Mouse (Mus musculus) CH12.LX (cell line): ENCODE measurements around the gene Rabep1. TPM values are rescaled to one million over a fixed set of nuclear protein-coding genes. Genes with fewer than 3 reads are reported as not detected.

ENCODE experiments used
- DNase-seq: peaks from one replicate; pipeline ENCODE4 v3.0.0-alpha.2; 2013; ENCODE audit errors: extremely low read depth
- H3K27ac ChIP-seq: 2 replicates; pipeline ENCODE4 v1.5.1; 2012; ENCODE audit warnings: low read depth, mild to moderate bottlenecking, control low read depth, moderate library complexity; ENCODE audit not compliant: insufficient read depth
- H3K27me3 ChIP-seq: replicated peaks from 2 replicates; pipeline ENCODE3; 2012; ENCODE audit warnings: inconsistent platforms
- H3K36me3 ChIP-seq, 2 experiments: replicated peaks in 1 of 2; 2 replicates each; pipeline versions ENCODE3 to v1.6.1; 2012; ENCODE audit warnings: inconsistent platforms in 1 of 2, low read length in 1 of 2, mild to moderate bottlenecking in 1 of 2, mixed read lengths in 1 of 2, moderate library complexity in 1 of 2; ENCODE audit not compliant: control insufficient read depth in 1 of 2, insufficient read depth in 1 of 2
- H3K4me1 ChIP-seq, 2 experiments: 2 replicates each; pipeline ENCODE4 v1.6.1; 2012; ENCODE audit warnings: inconsistent platforms in 1 of 2, moderate library complexity in 1 of 2; ENCODE audit not compliant: insufficient read depth in 2 of 2, control insufficient read depth in 1 of 2
- H3K4me2 ChIP-seq: 2 replicates; pipeline ENCODE4 v1.6.1; 2012; ENCODE audit warnings: low read depth, mild to moderate bottlenecking, control low read depth; ENCODE audit not compliant: poor library complexity, insufficient read depth, severe bottlenecking
- H3K4me3 ChIP-seq, 3 experiments: fragments of 150-350 bp in 1 of 3; sonication (generic) in 1 of 3; replicated peaks in 1 of 3; 2 replicates each; pipeline versions ENCODE3 to v1.5.1; 2011 to 2012; ENCODE audit warnings: low read depth in 2 of 3, low read length in 2 of 3, mild to moderate bottlenecking in 2 of 3, moderate library complexity in 2 of 3, control low read depth in 1 of 3, improper control_type of control experiment in 1 of 3, inconsistent platforms in 1 of 3, mixed read lengths in 1 of 3; ENCODE audit not compliant: poor library complexity in 1 of 3
- H3K79me2 ChIP-seq: replicated peaks from 2 replicates; pipeline ENCODE4 v1.6.1; 2012; ENCODE audit warnings: mild to moderate bottlenecking, moderate library complexity; ENCODE audit not compliant: control insufficient read depth, poor library complexity, insufficient read depth, severe bottlenecking; ENCODE audit errors: extremely low read depth
- H3K9ac ChIP-seq: 2 replicates; pipeline ENCODE4 v1.6.1; 2012; ENCODE audit warnings: low read depth, mild to moderate bottlenecking, control low read depth, moderate library complexity; ENCODE audit not compliant: insufficient read depth
- H3K9me3 ChIP-seq: replicated peaks from 2 replicates; pipeline ENCODE3; 2012; ENCODE audit warnings: low read length, inconsistent platforms, mixed read lengths
- CHD1 ChIP-seq: IDR thresholded peaks from 2 replicates; pipeline ENCODE4 v1.6.1; 2012; ENCODE audit warnings: low read depth, low read length, improper control_type of control experiment, inconsistent platforms
- CHD2 ChIP-seq: IDR thresholded peaks from 2 replicates; pipeline ENCODE4 v1.6.1; 2011; ENCODE audit warnings: low read length, improper control_type of control experiment
- E2F4 ChIP-seq: IDR thresholded peaks from 2 replicates; pipeline ENCODE4 v1.6.1; 2011; ENCODE audit warnings: low read depth, low read length, improper control_type of control experiment; ENCODE audit not compliant: insufficient replicate concordance
- EP300 ChIP-seq: IDR thresholded peaks from 2 replicates; pipeline ENCODE4 v1.6.1; 2011; ENCODE audit warnings: low read length, improper control_type of control experiment
- GABPA ChIP-seq: IDR thresholded peaks from 2 replicates; pipeline ENCODE4 v1.6.1; 2012; ENCODE audit warnings: low read depth, low read length, improper control_type of control experiment, inconsistent platforms; ENCODE audit not compliant: insufficient replicate concordance
- HCFC1 ChIP-seq: IDR thresholded peaks from 2 replicates; pipeline ENCODE4 v1.6.1; 2012; ENCODE audit warnings: low read depth, mild to moderate bottlenecking, inconsistent platforms, low read length, improper control_type of control experiment
- JUN ChIP-seq: IDR thresholded peaks from 2 replicates; pipeline ENCODE4 v1.6.1; 2011; ENCODE audit warnings: low read depth, mild to moderate bottlenecking, low read length, improper control_type of control experiment, moderate library complexity; ENCODE audit not compliant: insufficient read depth
- KAT2A ChIP-seq: IDR thresholded peaks from 2 replicates; pipeline ENCODE4 v1.6.1; 2012; ENCODE audit warnings: low read length, improper control_type of control experiment, inconsistent platforms; ENCODE audit not compliant: insufficient replicate concordance
- MEF2A ChIP-seq: IDR thresholded peaks from 2 replicates; pipeline ENCODE4 v1.6.1; 2014; ENCODE audit warnings: low read depth, mild to moderate bottlenecking, inconsistent platforms, low read length, improper control_type of control experiment, borderline replicate concordance
- MXI1 ChIP-seq: IDR thresholded peaks from 2 replicates; pipeline ENCODE4 v1.6.1; 2011; ENCODE audit warnings: mild to moderate bottlenecking, low read depth, low read length, improper control_type of control experiment
- MYC ChIP-seq: IDR thresholded peaks from 2 replicates; pipeline ENCODE4 v1.6.1; 2011; ENCODE audit warnings: low read depth, mild to moderate bottlenecking, improper control_type of control experiment, low read length
- NRF1 ChIP-seq: IDR thresholded peaks from 2 replicates; pipeline ENCODE4 v1.6.1; 2014; ENCODE audit warnings: low read depth, mild to moderate bottlenecking, inconsistent platforms, low read length, improper control_type of control experiment, moderate library complexity
- POLR2A ChIP-seq: IDR thresholded peaks from 2 replicates; pipeline ENCODE4 v1.6.1; 2011; ENCODE audit warnings: low read depth, mild to moderate bottlenecking, improper control_type of control experiment, low read length
- RCOR1 ChIP-seq: conservative IDR thresholded peaks from 2 replicates; pipeline ENCODE4 v1.6.1; 2012; ENCODE audit warnings: low read depth, mild to moderate bottlenecking, inconsistent platforms, low read length, improper control_type of control experiment
- TCF12 ChIP-seq: IDR thresholded peaks from 2 replicates; pipeline ENCODE4 v1.6.1; 2014; ENCODE audit warnings: low read depth, mild to moderate bottlenecking, inconsistent platforms, low read length, improper control_type of control experiment
- ZKSCAN1 ChIP-seq: IDR thresholded peaks from 2 replicates; pipeline ENCODE4 v1.6.1; 2012; ENCODE audit warnings: low read depth, inconsistent platforms, low read length, improper control_type of control experiment, borderline replicate concordance
- ZMIZ1 ChIP-seq: IDR thresholded peaks from 2 replicates; pipeline ENCODE4 v1.6.1; 2012; ENCODE audit warnings: low read depth, mild to moderate bottlenecking, inconsistent platforms, low read length, improper control_type of control experiment
- dilution Hi-C: fragments of 300-500 bp; cut with MboI; formaldehyde crosslinking; loops from 2 replicates; pipeline ENCODE4 v1.14.3; 2020; ENCODE audit warnings: low sequenced_read_pairs; ENCODE audit not compliant: extremely low pct_unique_long_range_greater_than_20kb, extremely low pct_ligation_motif_present
- in situ Hi-C: fragments of 300-500 bp; cut with MboI; formaldehyde crosslinking; loops from 3 replicates; pipeline ENCODE4 v1.14.3; 2019; ENCODE audit warnings: low sequenced_read_pairs, low pct_ligation_motif_present, low pct_unique_long_range_greater_than_20kb, mixed read lengths
- polyA plus RNA-seq: library from polyadenylated mRNA; unstranded; fragments of >175 nt; gene quantifications from 2 replicates; pipeline ENCODE4 v1.2.1, GENCODE M21; 2012; ENCODE audit warnings: low read depth; ENCODE audit not compliant: insufficient read length
- total RNA-seq, 2 experiments: library from RNA; depleted of rRNA; stranded (reverse); fragments of 300-350 nt in 1 of 2; fragments of >200 nt in 1 of 2; gene quantifications; 2 replicates each; pipeline ENCODE4 v1.2.3; 2012 to 2014

Rabep1 gene
- total and polyA plus RNA-seq, 3 experiments: 22.3 to 28.3 (median 26.1) TPM

- dilution Hi-C loops: no loop called here
- no peak for TF ChIP-seq HCFC1
- H3K4me3 ChIP-seq: no peak overlapping the region
- H3K27me3 ChIP-seq: no peaks in the 10 kb centered on the region
- H3K9me3 ChIP-seq: peaks cover 6% of the 10 kb centered on the region
- H3K79me2 ChIP-seq: no peaks in the 10 kb centered on the region
- H3K4me2 ChIP-seq: no peak overlapping the region
- in situ Hi-C loops: no loop called here
- H3K36me3 ChIP-seq: no peaks in the 10 kb centered on the region
- H3K4me1 ChIP-seq: peaks cover 25 to 82% of the 10 kb centered on the region in 2 experiments
- no peak overlapping the region for H3K27ac ChIP-seq
- DNase-seq: no peak
- H3K9ac ChIP-seq: no peak overlapping the region
Measured at GRCm38 (mm10) chr11:70806697-70807096, 37.9 kb upstream of the Rabep1 start.

- H3K9ac ChIP-seq: no peak overlapping the region
- no peak for DNase-seq
- no peak overlapping the region for H3K4me2 ChIP-seq
- H3K79me2 ChIP-seq: no peaks in the 10 kb centered on the region
- no peak for TF ChIP-seq RCOR1
- no peaks in the 10 kb centered on the region for H3K36me3 ChIP-seq
- no peaks in the 10 kb centered on the region for H3K27me3 ChIP-seq
- H3K4me1 ChIP-seq: peaks cover 31 to 82% of the 10 kb centered on the region in 2 experiments
- dilution Hi-C loops: no loop called here
- H3K9me3 ChIP-seq: peaks cover 3% of the 10 kb centered on the region
- H3K27ac ChIP-seq: no peak overlapping the region
- no peak overlapping the region for H3K4me3 ChIP-seq
- in situ Hi-C loops: no loop called here
Measured at GRCm38 (mm10) chr11:70807630-70808029, 36.9 kb upstream of the Rabep1 start.

DNA sequence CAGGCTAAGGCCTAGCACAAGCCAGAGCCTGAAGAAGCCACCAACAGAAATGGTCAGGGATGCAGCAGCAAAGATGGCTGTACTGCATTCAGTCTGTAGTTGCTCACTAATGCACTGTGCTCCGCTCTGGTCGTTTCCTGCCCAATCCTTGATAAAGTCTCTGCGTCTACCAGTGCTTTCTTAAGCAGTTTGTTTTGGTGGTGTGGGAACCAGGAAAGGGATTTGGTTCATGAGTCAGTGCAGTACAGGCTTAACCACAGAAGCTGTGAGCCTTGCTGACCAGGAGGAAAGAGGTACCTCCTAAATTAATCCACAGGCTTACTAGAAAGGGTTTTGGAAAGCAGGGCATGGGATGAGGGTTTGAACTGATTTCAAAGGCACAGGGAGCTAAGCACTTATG lies 36.5 kb upstream of the Rabep1 start:
- no peak overlapping the region for H3K9ac ChIP-seq
- H3K4me2 ChIP-seq: no peak overlapping the region
- no peaks in the 10 kb centered on the region for H3K79me2 ChIP-seq
- peaks cover 33 to 82% of the 10 kb centered on the region in 2 experiments for H3K4me1 ChIP-seq
- no peaks in the 10 kb centered on the region for H3K27me3 ChIP-seq
- TF ChIP-seq NRF1 (no peak), EP300 (no peak), MXI1 (no peak)
- dilution Hi-C loops (no loop called here), in situ Hi-C loops (no loop called here)
- no peak overlapping the region for H3K4me3 ChIP-seq
- no peaks in the 10 kb centered on the region for H3K9me3 ChIP-seq
- no peaks in the 10 kb centered on the region for H3K36me3 ChIP-seq
- H3K27ac ChIP-seq: no peak overlapping the region
- DNase-seq: no peak

DNA sequence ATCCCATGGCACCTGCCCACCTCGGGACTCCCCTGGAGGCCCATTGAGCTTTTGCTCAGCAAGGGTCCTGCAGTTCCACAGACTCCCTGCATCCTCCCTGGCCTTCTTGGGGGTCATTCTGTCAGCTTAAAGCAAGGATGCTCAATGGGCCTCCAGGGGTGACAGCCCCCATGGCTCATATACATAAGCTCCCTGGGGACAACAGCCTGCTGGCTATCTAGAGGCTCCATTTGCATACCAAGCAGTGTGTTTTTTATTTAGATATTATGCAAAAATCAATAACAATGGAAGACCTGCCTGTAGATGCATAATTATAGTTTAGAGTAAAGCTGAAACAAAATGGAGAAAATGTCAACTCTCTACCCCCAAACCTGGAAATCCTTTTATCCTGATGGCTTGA lies 35.6 kb upstream of the Rabep1 start:
- Histone ChIP-seq H3K4me2 (no peak overlapping the region), H3K27ac (no peak overlapping the region), H3K36me3 (no peaks in the 10 kb centered on the region), H3K4me1 (peaks cover 28 to 74% of the 10 kb centered on the region in 2 experiments), H3K79me2 (no peaks in the 10 kb centered on the region), H3K27me3 (no peaks in the 10 kb centered on the region), H3K9ac (no peak overlapping the region), H3K9me3 (no peaks in the 10 kb centered on the region), H3K4me3 (no peak overlapping the region)
- TF ChIP-seq MYC (no peak), POLR2A (no peak), E2F4 (no peak), CHD1 (no peak), ZMIZ1 (no peak), ZKSCAN1 (no peak), HCFC1 (no peak), KAT2A (no peak), RCOR1 (no peak), GABPA (no peak), MEF2A (no peak), EP300 (no peak), JUN (no peak), CHD2 (no peak), TCF12 (no peak)
- in situ Hi-C loops: no loop called here
- no peak for DNase-seq
- dilution Hi-C loops: no loop called here
